Mouse (Mus musculus): ENCODE data around the gene Allc. TPM values are rescaled to one million over a fixed set of nuclear protein-coding genes. Genes with fewer than 3 reads are reported as not detected.

Allc gene
- polyA plus RNA-seq, 1 experiment: 340 TPM

DNA sequence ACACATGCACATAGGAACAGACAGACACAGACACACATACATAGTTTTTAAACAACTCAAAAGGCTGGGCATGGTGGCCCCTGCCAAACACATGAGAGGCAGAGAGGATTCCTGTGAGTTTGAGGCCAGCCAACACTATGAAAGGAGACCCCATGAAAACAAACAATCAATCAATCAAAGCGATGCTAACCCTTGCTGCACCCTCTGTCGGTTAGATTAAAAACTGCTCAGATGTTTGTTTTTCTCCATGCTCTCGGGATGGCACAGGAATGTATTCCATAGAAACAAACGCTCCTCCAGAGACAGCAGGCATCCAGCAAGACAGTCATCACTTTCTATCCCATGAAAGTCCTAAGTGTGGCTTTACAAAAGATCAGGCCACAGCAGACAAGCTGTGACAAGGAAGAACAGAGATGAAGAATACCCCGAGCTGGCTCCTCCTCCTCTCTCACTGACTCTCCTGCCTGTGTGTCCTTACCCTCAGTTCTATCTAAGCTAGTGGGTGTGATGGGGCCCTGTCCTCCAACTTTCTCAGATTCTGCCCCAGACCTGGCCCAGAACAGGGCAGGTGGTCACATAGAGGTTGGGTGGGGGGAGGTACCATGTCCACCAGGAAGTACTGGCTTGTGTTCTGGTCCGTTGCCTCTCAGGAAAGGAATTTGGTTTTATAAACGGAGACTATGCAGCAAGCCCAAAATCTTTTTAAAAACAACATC is 39.3 kb upstream of the Allc start:
- Histone ChIP-seq H3K4me1 (ENCODE audit: control insufficient read depth, insufficient read depth, low read length) (no peaks in the 10 kb centered on the region), H3K4me3 (ENCODE audit: control insufficient read depth, low read depth, low read length) (no peak overlapping the region), H3K27ac (ENCODE audit: control insufficient read depth, insufficient read depth, low read depth, low read length) (no peak overlapping the region), H3K27me3 (ENCODE audit: control insufficient read depth, insufficient read depth, low read length) (no peaks in the 10 kb centered on the region), H3K36me3 (ENCODE audit: control insufficient read depth, insufficient read depth, low read length) (no peaks in the 10 kb centered on the region)
- TF ChIP-seq POLR2A (IDR thresholded peaks at IDR 0.05; ENCODE audit: control insufficient read depth, low read depth, low read length) (no peak), CTCF (IDR thresholded peaks at IDR 0.05; ENCODE audit: control insufficient read depth, insufficient read depth, insufficient replicate concordance, low read depth, low read length) (no peak)

DNA sequence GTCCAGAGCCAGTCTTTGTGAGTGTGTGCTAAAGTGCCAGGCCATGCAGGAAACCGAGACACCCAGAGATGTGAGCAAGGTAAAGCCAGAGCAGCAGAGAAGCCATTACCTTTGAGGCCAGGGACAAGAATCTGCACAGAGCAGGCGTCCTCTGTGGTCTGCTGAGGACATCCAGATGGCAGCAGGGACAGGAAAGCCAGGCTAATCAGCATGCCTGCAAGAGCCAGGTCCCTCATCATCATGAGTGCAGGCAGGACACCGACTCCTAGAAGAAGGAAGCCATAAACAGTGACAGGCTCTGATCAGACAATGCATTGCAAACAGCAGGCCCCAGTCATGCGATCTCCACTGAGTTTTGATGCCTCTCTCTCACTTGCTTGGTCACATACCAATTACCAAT is 35.0 kb upstream of the Allc start:
- Histone ChIP-seq H3K4me3 (ENCODE audit: control insufficient read depth, low read depth, low read length) (no peak overlapping the region), H3K27me3 (ENCODE audit: control insufficient read depth, insufficient read depth, low read length) (no peaks in the 10 kb centered on the region), H3K4me1 (ENCODE audit: control insufficient read depth, insufficient read depth, low read length) (no peaks in the 10 kb centered on the region), H3K27ac (ENCODE audit: control insufficient read depth, insufficient read depth, low read depth, low read length) (no peak overlapping the region), H3K36me3 (ENCODE audit: control insufficient read depth, insufficient read depth, low read length) (no peaks in the 10 kb centered on the region)
- TF ChIP-seq POLR2A (IDR thresholded peaks at IDR 0.05; ENCODE audit: control insufficient read depth, low read depth, low read length) (no peak), CTCF (IDR thresholded peaks at IDR 0.05; ENCODE audit: control insufficient read depth, insufficient read depth, insufficient replicate concordance, low read depth, low read length) (no peak)

DNA sequence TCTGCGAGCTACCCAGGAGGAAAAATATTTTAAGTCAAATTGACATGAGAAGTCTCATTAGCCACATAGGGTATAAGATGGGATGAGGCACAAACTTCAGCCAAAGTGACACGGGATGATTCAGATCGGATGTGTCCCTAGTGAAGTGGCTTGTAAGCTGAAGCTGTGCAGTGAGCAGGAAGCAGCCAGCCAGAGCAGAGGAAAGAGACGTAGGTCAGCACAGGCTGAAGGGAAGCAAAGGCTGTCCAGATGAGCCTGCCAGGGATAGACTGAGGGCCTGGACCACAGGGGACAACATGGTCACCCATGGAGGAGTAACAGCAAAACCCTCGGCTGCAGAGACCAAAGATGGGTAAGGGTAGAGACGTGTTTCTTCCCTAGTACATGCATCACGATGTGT is 32.1 kb upstream of the Allc start:
- TF ChIP-seq CTCF (IDR thresholded peaks at IDR 0.05; ENCODE audit: control insufficient read depth, insufficient read depth, insufficient replicate concordance, low read depth, low read length): no peak
- TF ChIP-seq POLR2A (IDR thresholded peaks at IDR 0.05; ENCODE audit: control insufficient read depth, low read depth, low read length): no peak
- Histone ChIP-seq H3K27ac (ENCODE audit: control insufficient read depth, insufficient read depth, low read depth, low read length) (no peak overlapping the region), H3K36me3 (ENCODE audit: control insufficient read depth, insufficient read depth, low read length) (no peaks in the 10 kb centered on the region), H3K27me3 (ENCODE audit: control insufficient read depth, insufficient read depth, low read length) (no peaks in the 10 kb centered on the region), H3K4me3 (ENCODE audit: control insufficient read depth, low read depth, low read length) (no peak overlapping the region), H3K4me1 (ENCODE audit: control insufficient read depth, insufficient read depth, low read length) (no peaks in the 10 kb centered on the region)

DNA sequence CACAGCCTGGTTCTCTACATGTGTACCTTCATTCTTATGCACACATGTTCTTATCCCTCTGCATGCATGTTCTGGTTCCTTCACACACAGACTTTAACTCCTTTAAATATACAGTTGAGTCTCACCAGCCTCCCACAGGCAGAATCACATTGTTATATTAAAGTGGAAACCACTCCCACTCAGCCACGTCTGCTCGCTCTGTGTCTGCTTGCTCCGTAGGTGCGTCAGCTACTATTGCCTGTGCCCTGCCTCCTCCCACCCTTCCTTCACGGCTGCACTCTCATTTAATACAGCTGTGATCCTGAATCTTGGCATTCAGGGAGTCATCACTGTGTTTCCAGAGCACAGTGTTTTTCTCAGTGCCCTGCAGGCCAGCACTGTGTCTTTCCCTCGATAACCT is 30.1 kb upstream of the Allc start:
- Histone ChIP-seq H3K27ac (ENCODE audit: control insufficient read depth, insufficient read depth, low read depth, low read length) (no peak overlapping the region), H3K27me3 (ENCODE audit: control insufficient read depth, insufficient read depth, low read length) (no peaks in the 10 kb centered on the region), H3K4me3 (ENCODE audit: control insufficient read depth, low read depth, low read length) (no peak overlapping the region), H3K4me1 (ENCODE audit: control insufficient read depth, insufficient read depth, low read length) (no peaks in the 10 kb centered on the region), H3K36me3 (ENCODE audit: control insufficient read depth, insufficient read depth, low read length) (no peaks in the 10 kb centered on the region)
- TF ChIP-seq CTCF (IDR thresholded peaks at IDR 0.05; ENCODE audit: control insufficient read depth, insufficient read depth, insufficient replicate concordance, low read depth, low read length) (no peak), POLR2A (IDR thresholded peaks at IDR 0.05; ENCODE audit: control insufficient read depth, low read depth, low read length) (no peak)

DNA sequence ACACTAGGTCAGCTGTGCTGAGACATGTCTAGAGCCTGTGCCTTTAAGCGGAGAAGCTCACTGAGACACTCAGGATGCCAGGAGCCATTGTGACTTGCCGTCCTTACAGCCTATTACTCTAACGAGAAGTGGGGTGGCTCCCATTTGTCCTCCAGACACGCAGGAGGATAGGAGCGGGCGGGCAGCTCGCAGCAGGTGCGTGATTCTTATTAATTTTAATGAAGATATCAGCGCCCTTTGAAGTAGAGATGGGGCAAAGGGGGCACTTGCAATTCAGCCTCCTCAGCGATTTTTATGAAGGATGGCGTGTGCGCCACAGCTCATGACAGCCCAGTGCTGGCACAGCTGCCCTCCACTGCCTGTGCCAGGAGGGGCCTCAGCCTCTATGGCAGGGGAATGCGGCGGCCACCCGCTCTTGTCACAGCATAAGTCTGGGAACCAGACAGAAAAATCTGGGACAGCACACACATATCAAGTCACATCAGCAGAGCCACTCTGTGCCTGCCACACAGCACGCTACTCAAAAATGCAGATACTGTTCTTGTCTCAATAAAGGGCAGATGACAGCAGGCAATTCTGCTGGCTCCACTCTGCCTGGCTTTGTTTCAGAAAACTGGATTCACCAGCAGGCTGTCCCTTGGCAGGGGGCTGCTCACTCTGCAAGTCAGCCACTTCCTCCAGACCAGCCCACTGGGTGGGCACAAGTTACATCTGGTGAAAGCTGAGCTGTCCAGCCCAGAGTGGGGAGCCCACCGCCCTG is 25.4 kb upstream of the Allc start:
- no peak overlapping the region for H3K27ac ChIP-seq (ENCODE audit: control insufficient read depth, insufficient read depth, low read depth, low read length)
- no peaks in the 10 kb centered on the region for H3K27me3 ChIP-seq (ENCODE audit: control insufficient read depth, insufficient read depth, low read length)
- H3K36me3 ChIP-seq (ENCODE audit: control insufficient read depth, insufficient read depth, low read length): no peaks in the 10 kb centered on the region
- H3K4me1 ChIP-seq (ENCODE audit: control insufficient read depth, insufficient read depth, low read length): no peaks in the 10 kb centered on the region
- no peak for TF ChIP-seq POLR2A (IDR thresholded peaks at IDR 0.05; ENCODE audit: control insufficient read depth, low read depth, low read length)
- no peak for TF ChIP-seq CTCF (IDR thresholded peaks at IDR 0.05; ENCODE audit: control insufficient read depth, insufficient read depth, insufficient replicate concordance, low read depth, low read length)
- no peak overlapping the region for H3K4me3 ChIP-seq (ENCODE audit: control insufficient read depth, low read depth, low read length)

DNA sequence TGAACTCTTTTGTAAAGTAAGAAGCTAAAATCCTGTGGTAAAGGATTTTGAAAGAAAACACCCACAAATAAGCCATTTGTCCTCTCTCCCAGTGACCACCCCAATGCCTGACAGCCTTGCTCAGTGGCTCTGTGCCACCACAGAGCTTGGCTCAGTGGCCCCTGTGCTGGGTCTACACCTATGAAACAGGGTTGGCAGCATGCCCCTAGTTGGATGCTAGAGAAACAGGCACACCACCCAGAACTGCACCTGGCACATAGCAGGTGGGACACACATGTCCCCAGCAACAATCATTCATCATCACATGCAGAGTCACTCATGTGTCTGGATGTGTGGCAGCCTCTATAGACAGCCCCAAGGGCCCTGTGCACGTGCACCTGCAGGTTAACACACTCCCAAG is 21.2 kb upstream of the Allc start:
- TF ChIP-seq POLR2A (IDR thresholded peaks at IDR 0.05; ENCODE audit: control insufficient read depth, low read depth, low read length) (no peak), CTCF (IDR thresholded peaks at IDR 0.05; ENCODE audit: control insufficient read depth, insufficient read depth, insufficient replicate concordance, low read depth, low read length) (no peak)
- Histone ChIP-seq H3K4me3 (ENCODE audit: control insufficient read depth, low read depth, low read length) (no peak overlapping the region), H3K36me3 (ENCODE audit: control insufficient read depth, insufficient read depth, low read length) (no peaks in the 10 kb centered on the region), H3K27me3 (ENCODE audit: control insufficient read depth, insufficient read depth, low read length) (no peaks in the 10 kb centered on the region), H3K4me1 (ENCODE audit: control insufficient read depth, insufficient read depth, low read length) (no peaks in the 10 kb centered on the region), H3K27ac (ENCODE audit: control insufficient read depth, insufficient read depth, low read depth, low read length) (no peak overlapping the region)

DNA sequence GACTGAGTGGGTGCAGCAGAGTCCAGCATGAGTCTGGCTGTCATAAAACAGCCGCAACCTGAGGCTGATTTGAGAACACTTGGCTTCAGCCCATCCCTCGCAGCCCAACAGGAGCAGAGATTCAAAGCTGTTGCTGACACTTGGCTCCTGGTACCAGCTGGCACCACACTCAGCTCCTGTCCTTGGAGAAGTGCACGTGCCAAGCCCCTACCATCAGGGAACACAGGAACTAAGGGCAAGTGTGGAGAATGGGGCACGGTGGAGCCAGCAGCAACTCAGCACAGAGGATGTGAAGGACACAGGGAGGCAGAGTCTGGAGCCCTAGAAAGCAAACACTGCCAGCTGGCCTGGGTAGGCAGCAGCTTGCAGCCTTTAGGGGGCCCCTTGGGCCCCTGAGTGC is 19.9 kb upstream of the Allc start:
- Histone ChIP-seq H3K4me1 (ENCODE audit: control insufficient read depth, insufficient read depth, low read length) (no peaks in the 10 kb centered on the region), H3K27me3 (ENCODE audit: control insufficient read depth, insufficient read depth, low read length) (no peaks in the 10 kb centered on the region), H3K4me3 (ENCODE audit: control insufficient read depth, low read depth, low read length) (no peak overlapping the region), H3K36me3 (ENCODE audit: control insufficient read depth, insufficient read depth, low read length) (no peaks in the 10 kb centered on the region), H3K27ac (ENCODE audit: control insufficient read depth, insufficient read depth, low read depth, low read length) (no peak overlapping the region)
- no peak for TF ChIP-seq CTCF (IDR thresholded peaks at IDR 0.05; ENCODE audit: control insufficient read depth, insufficient read depth, insufficient replicate concordance, low read depth, low read length)
- TF ChIP-seq POLR2A (IDR thresholded peaks at IDR 0.05; ENCODE audit: control insufficient read depth, low read depth, low read length): no peak
